Mouse (Mus musculus): Measurements from ENCODE around the gene Shkbp1.

GRCm38 (mm10) chr7:27302172-27302571 is 53.6 kb downstream of the Shkbp1 start:
- TF ChIP-seq ZC3H11A (IDR thresholded peaks at IDR 0.05; ENCODE audit: borderline replicate concordance, low read depth, low read length) (peak; percentile 46; the same call in 1 of the 2 replicates), ZNF384 (IDR thresholded peaks at IDR 0.05; ENCODE audit: low read depth, low read length) (no peak), CHD2 (IDR thresholded peaks at IDR 0.05; ENCODE audit: low read depth, low read length) (peak; percentile 52; the same call in 1 of the 2 replicates)

All from ES-E14 (cell line).